Mouse (Mus musculus) erythroblast, embryonic 14.5 days (primary cell): Measurements from ENCODE around the gene Dgkh.

ENCODE experiments used
- GATA1 ChIP-seq: IDR thresholded peaks from 2 replicates; pipeline ENCODE4 v1.6.1; 2012; ENCODE audit warnings: low read length, inconsistent platforms, mixed read lengths
- TAL1 ChIP-seq: IDR thresholded peaks from 3 replicates; pipeline ENCODE4 v1.6.1; 2012; ENCODE audit warnings: low read length, inconsistent platforms, mixed read lengths

DNA sequence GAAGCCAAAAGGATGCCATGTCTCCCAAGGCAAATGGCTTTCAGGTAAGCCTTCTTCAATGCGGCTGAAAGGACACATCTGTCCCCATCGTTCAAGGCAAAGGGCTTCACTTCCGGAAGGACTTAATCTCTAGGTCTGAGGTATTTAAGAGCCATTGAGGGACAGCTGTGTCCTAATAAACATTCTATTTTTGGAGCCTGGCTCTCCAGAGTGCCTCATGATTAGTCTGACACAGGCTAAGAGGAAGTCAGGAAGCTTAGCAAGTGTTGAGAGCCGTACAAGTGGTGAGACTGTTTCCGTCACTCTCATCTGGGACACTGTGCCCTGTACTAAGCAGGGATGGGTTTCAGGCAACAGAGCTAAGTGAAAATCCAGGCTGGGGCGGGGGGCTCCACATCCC is 183.8 kb downstream of the Dgkh start:
- TF ChIP-seq GATA1, result no peak
- TF ChIP-seq TAL1, result no peak
